Mouse (Mus musculus): ENCODE data around the gene Agrn. TPM values are rescaled to one million over a fixed set of nuclear protein-coding genes. Genes with fewer than 3 reads are reported as not detected.

Gene Agrn
- polyA plus RNA-seq, 1 experiment from 2014 or later, result 70.1 TPM

DNA sequence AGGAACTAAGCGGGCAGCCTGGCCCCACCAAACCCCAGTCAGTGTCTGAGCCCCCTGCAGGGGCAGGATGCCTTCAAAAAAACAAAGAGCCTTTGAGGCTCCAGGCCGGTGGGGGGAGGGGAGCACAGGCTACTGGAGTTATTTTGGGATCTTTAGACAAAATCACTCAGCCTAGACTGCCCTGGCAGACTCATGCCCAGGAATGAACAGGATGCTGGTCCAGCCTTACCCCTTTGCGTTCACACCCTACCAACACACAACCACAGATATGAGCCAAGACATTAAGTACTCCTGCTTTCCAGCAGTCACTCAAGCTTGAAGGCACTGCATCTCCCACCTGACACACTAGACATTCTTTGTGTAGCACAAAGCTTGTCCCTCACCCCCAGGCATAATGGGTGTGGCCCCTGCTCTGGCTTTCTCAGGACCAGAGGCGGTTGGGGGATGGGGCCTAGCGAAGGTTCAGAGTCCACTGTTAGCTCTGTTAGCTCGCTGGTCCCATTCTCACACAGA, 8.4 kb downstream of the Agrn start:
- peaks cover 13% of the 10 kb centered on the region for H3K4me1 ChIP-seq (ENCODE audit: insufficient read depth, low read depth, low read length)
- no peak overlapping the region for H3K4me2 ChIP-seq (replicated peaks; ENCODE audit: low read depth, low read length)
- H3K27me3 ChIP-seq (replicated peaks; ENCODE audit: insufficient read depth, low read length), result no peaks in the 10 kb centered on the region
- no peak overlapping the region for H3K4me3 ChIP-seq (ENCODE audit: low read depth, low read length)
- ATAC-seq, result peak; percentile 65
- no peak overlapping the region for H3K9ac ChIP-seq (replicated peaks; ENCODE audit: low read depth)
- DNase-seq (ENCODE audit: low spot score), result peak; percentile 78
- H3K27ac ChIP-seq (ENCODE audit: low read length), result peak overlapping the region; percentile 70
- 36% methylated on average over 6 of the region's 6 CpGs for WGBS
- H3K36me3 ChIP-seq (ENCODE audit: insufficient read depth, low read length), result no peaks in the 10 kb centered on the region
- no peaks in the 10 kb centered on the region for H3K9me3 ChIP-seq (ENCODE audit: low read length)
- TF ChIP-seq CTCF (IDR thresholded peaks at IDR 0.05) (no peak), EP300 (IDR thresholded peaks at IDR 0.05) (peak; percentile 76)

DNA sequence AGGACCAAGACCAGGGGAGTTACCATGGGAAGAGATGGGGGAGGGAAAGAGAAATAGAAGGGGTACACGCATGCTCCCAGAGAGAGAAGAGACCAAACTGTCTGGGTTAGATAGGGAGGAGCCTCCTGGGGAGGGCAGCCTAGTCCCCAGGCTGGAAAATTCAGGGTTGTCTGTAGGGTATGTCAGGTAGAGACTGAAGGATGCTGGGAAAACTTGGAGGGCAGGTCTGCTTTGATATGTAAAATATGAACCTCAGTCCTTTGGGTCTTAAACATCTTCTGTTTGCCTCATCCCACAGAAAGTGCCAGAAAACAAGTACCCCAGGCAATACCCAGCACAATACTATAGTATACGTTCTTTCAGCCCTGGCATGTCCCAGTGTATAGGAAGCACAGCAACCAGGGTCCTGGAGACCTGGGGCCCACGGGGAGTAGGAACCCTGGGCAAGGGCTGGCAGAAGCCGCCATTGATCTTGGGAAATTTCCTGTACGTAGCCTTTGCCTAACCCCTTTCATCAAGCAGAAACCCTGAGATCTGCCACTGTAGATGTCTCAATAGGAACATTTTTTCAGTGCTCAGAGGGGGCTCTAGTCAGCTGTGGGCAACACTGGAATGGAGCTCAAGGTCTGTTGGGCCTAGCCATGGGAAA, 9.0 kb downstream of the Agrn start:
- H3K27me3 ChIP-seq (replicated peaks; ENCODE audit: insufficient read depth, low read length), result no peaks in the 10 kb centered on the region
- DNase-seq (ENCODE audit: low spot score) (no peak), ATAC-seq (no peak)
- no peak for TF ChIP-seq CTCF (IDR thresholded peaks at IDR 0.05)
- no peak for TF ChIP-seq EP300 (IDR thresholded peaks at IDR 0.05)
- WGBS, result 76% methylated on average over 5 of the region's 5 CpGs
- peak overlapping the region; percentile 70; the same call in 1 of the 2 replicates for H3K27ac ChIP-seq (ENCODE audit: low read length)
- H3K4me2 ChIP-seq (replicated peaks; ENCODE audit: low read depth, low read length), result no peak overlapping the region
- no peak overlapping the region for H3K9ac ChIP-seq (replicated peaks; ENCODE audit: low read depth)
- H3K36me3 ChIP-seq (ENCODE audit: insufficient read depth, low read length), result no peaks in the 10 kb centered on the region
- peaks cover 13% of the 10 kb centered on the region for H3K4me1 ChIP-seq (ENCODE audit: insufficient read depth, low read depth, low read length)
- H3K9me3 ChIP-seq (ENCODE audit: low read length), result no peaks in the 10 kb centered on the region
- H3K4me3 ChIP-seq (ENCODE audit: low read depth, low read length), result no peak overlapping the region

DNA sequence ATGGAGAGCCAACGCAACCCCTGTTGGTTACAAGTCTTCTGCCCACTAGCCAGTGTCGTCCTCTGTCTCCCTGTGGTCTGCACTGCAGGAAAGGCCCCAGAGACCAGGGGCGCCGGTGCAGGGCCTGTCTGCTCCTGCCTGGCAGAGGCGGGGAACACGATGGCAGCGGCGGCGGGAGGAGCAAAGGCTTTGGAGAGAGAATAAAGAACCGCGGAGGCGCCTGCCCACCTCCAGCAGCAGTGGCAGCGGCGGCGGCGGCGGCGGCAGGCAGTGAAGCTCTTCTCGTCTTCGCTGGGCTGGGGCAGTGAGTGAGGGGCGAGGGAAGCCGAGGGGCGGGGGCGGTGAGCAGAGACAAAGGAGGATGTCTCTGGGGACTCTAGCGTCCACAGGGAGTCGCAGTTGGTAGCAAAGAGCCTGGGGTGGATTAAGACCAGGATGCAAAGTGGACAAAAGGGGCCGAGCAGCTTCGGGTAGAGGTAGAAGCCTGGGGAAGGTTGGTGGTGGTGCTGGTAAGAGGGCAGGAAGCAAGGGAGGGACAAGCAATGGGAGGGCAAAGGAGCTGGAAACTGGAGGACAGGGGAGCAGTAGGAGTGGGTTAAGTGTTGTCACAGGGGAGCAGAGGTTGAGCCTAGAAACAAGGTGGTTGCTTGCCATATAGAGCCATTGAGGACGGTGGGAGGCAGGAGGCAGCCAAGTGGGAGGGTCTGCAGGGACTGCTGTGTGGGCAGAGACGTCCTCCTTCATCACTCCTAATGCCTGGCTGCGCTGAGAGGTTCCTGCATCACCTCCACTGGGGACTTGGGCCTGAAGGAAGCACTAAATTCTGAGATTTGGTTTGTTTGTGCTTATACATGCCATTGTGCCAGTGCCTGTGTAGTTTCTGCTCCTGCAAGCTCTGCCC, 11.1 kb downstream of the Agrn start:
- no peak overlapping the region for H3K27ac ChIP-seq (ENCODE audit: low read length)
- TF ChIP-seq CTCF (IDR thresholded peaks at IDR 0.05) (no peak; the same call in 1 of the 2 replicates), EP300 (IDR thresholded peaks at IDR 0.05) (no peak)
- H3K27me3 ChIP-seq (replicated peaks; ENCODE audit: insufficient read depth, low read length), result no peaks in the 10 kb centered on the region
- no peaks in the 10 kb centered on the region for H3K9me3 ChIP-seq (ENCODE audit: low read length)
- peaks cover 13% of the 10 kb centered on the region for H3K4me1 ChIP-seq (ENCODE audit: insufficient read depth, low read depth, low read length)
- H3K4me3 ChIP-seq (ENCODE audit: low read depth, low read length), result no peak overlapping the region
- no peak for DNase-seq (ENCODE audit: low spot score)
- H3K36me3 ChIP-seq (ENCODE audit: insufficient read depth, low read length), result no peaks in the 10 kb centered on the region
- H3K9ac ChIP-seq (replicated peaks; ENCODE audit: low read depth), result no peak overlapping the region
- WGBS, result 30% methylated on average over 27 of the region's 31 CpGs
- H3K4me2 ChIP-seq (replicated peaks; ENCODE audit: low read depth, low read length), result 0 out of 2 replicates have a peak overlapping the region, but pooled peaks have one; percentile 14
- no peak for ATAC-seq

DNA sequence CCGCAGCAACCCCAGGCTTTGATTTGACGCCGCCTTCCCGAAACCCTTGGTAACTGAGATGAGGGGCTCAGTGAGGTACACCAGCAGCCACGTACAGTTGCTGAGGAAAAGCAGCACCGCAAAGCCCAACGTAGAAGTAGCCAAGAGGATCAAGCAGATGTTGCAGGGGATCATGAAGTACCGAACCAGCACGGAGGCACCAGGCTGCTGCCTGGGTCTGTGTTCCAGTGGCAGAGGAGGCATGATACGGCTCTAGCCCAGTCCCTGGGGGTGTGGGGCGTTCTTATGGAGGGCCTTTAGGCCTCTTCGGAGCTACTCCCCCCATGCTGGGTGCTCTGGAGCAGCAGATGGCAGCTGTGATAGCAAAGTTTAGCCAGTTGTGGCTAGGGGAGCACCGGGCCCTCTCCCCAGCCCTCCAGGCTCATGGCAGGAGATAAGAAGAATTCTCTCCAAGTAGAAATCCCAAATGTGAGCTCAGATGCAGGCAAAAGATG, 11.8 kb downstream of the Agrn start:
- no peak for DNase-seq (ENCODE audit: low spot score)
- Histone ChIP-seq H3K36me3 (ENCODE audit: insufficient read depth, low read length) (no peaks in the 10 kb centered on the region), H3K9ac (replicated peaks; ENCODE audit: low read depth) (no peak overlapping the region), H3K4me2 (replicated peaks; ENCODE audit: low read depth, low read length) (no peak overlapping the region), H3K4me3 (ENCODE audit: low read depth, low read length) (no peak overlapping the region), H3K4me1 (ENCODE audit: insufficient read depth, low read depth, low read length) (peaks cover 13% of the 10 kb centered on the region), H3K9me3 (ENCODE audit: low read length) (no peaks in the 10 kb centered on the region), H3K27me3 (replicated peaks; ENCODE audit: insufficient read depth, low read length) (no peaks in the 10 kb centered on the region), H3K27ac (ENCODE audit: low read length) (no peak overlapping the region)
- TF ChIP-seq EP300 (IDR thresholded peaks at IDR 0.05) (no peak), CTCF (IDR thresholded peaks at IDR 0.05) (no peak)
- no peak for ATAC-seq
- 87% methylated on average over 13 of the region's 13 CpGs for WGBS

DNA sequence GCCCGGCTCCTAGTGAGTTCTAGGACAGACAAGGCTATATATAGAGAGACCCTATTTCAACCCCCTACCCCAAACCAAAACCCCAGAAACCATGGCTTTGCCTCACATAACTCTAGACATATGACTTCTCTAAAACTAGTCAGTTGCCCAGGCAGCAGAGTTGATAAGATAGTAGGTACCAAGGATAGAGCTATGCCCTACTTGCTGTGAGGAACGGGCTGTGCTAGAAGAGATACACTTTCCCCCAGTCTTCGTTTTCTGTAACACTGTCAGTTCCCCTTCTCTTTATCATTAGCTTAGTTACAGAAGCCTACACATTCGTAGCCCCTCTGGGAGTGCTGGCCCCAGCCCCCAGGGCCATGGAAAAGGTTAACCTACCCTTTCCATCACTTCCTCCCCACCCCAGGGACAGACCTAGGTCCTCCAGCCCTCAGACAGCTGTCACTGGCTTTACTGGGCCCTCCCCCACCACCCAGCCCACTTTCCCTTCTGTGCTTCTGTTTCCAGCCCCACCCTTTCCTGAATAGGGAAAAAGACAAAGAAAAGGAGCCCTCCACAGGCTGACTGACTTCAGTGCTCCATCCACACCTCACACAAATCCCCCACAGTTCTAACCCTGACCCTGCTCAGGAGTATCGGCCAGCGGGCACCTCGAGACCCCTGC, 12.9 kb downstream of the Agrn start:
- Histone ChIP-seq H3K27me3 (replicated peaks; ENCODE audit: insufficient read depth, low read length) (no peaks in the 10 kb centered on the region), H3K4me1 (ENCODE audit: insufficient read depth, low read depth, low read length) (peaks cover 11% of the 10 kb centered on the region), H3K4me3 (ENCODE audit: low read depth, low read length) (no peak overlapping the region), H3K9ac (replicated peaks; ENCODE audit: low read depth) (no peak overlapping the region), H3K4me2 (replicated peaks; ENCODE audit: low read depth, low read length) (no peak overlapping the region), H3K27ac (ENCODE audit: low read length) (no peak overlapping the region), H3K9me3 (ENCODE audit: low read length) (no peaks in the 10 kb centered on the region), H3K36me3 (ENCODE audit: insufficient read depth, low read length) (no peaks in the 10 kb centered on the region)
- TF ChIP-seq CTCF (IDR thresholded peaks at IDR 0.05) (no peak), EP300 (IDR thresholded peaks at IDR 0.05) (no peak)
- peak; percentile 19 for ATAC-seq
- DNase-seq (ENCODE audit: low spot score), result peak; percentile 39
- 75% methylated on average over 7 of the region's 7 CpGs for WGBS

DNA sequence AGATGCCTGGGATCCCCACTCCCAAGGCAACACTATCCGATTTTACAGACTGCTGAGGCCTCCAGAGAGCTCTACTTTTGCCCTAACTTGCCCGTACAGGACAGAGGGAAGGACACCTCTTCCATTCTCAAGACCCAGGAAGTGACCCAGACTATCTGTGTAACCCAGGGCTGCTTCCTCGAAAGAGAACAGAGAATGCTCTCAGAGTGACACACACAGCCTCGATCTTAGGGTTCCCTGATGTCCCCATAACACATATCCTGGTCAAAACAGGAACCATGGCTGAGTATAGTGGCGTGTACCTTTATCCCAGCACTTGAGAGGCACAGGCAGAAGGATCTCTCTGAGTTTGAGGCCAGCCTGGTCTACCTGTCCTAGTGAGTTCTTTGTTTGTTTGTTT, 13.5 kb downstream of the Agrn start:
- 85% methylated on average over 5 of the region's 5 CpGs for WGBS
- TF ChIP-seq EP300 (IDR thresholded peaks at IDR 0.05) (no peak), CTCF (IDR thresholded peaks at IDR 0.05) (no peak)
- H3K36me3 ChIP-seq (ENCODE audit: insufficient read depth, low read length), result no peaks in the 10 kb centered on the region
- peaks cover 5% of the 10 kb centered on the region; the same call in 1 of the 2 replicates for H3K4me1 ChIP-seq (ENCODE audit: insufficient read depth, low read depth, low read length)
- H3K27me3 ChIP-seq (replicated peaks; ENCODE audit: insufficient read depth, low read length), result no peaks in the 10 kb centered on the region
- no peak overlapping the region for H3K9ac ChIP-seq (replicated peaks; ENCODE audit: low read depth)
- H3K9me3 ChIP-seq (ENCODE audit: low read length), result no peaks in the 10 kb centered on the region
- H3K4me2 ChIP-seq (replicated peaks; ENCODE audit: low read depth, low read length), result no peak overlapping the region
- DNase-seq (ENCODE audit: low spot score), result no peak
- ATAC-seq, result no peak
- H3K4me3 ChIP-seq (ENCODE audit: low read depth, low read length), result no peak overlapping the region
- H3K27ac ChIP-seq (ENCODE audit: low read length), result no peak overlapping the region
